Mouse (Mus musculus) bone marrow macrophage, adult 2 months (primary cell): ENCODE measurements around the gene Hoxb3.

Experiments
- CTCF ChIP-seq: IDR thresholded peaks from 2 replicates; pipeline ENCODE4 v1.5.1; 2012; ENCODE audit warnings: low read depth, mild to moderate bottlenecking, low read length, moderate library complexity
- POLR2A ChIP-seq: IDR thresholded peaks from 2 replicates; pipeline ENCODE4 v1.6.1; 2012; ENCODE audit warnings: mild to moderate bottlenecking, low read depth, low read length, borderline replicate concordance

DNA sequence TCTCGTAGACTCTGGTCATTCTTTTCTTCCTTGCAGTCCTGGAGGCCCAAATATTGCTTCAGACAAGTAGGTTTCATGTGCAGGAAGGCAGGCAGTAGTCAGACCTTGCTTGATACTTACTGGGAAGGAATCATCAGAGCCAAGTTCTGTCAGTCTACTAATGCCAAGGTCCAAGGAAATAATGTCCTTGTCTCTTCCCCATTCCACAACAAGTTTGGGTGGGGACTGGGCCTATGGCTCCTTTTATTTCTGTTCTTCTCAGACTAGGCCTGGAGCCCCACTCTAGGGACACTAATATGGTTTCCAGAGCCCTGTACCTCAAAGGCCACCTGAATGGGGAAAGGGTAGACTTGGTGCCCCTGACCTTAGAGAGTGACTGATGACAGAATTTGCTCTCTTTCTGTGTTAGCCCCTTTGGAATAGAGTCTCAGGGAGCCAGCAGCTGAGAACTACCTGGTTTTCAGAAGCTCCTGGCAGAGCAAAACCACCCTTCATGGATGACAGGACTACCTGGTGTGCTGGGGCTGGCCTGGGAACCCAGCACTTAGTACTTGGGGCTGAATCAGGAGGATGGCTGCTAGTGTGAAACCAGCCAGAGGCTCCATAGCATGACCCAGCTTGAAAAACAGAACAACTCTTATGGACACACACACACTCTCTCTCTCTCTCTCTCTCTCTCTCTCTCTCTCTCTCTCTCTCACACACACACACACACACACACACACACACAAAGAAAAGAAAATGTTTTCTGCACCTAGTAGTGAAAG lies 34.5 kb upstream of the Hoxb3 start:
- no peak for TF ChIP-seq CTCF
- no peak for TF ChIP-seq POLR2A
